Mouse (Mus musculus) heart, postnatal 10 days (tissue): ENCODE measurements around the gene Dpep3. TPM values are rescaled to one million over a fixed set of nuclear protein-coding genes. Genes with fewer than 3 reads are reported as not detected.
"Not testable (repeated sequence)": the region's sequence is repeated elsewhere in the genome, so short reads cannot be mapped to it uniquely, and the experiment has no call there.

Source experiments
- DNase-seq, 2 experiments: peaks; one replicate each; pipeline ENCODE4 v3.0.0; 2021
- intact Hi-C: fragments of 180-260 bp; cut with DNase I; formaldehyde crosslinking; loops from one replicate; pipeline ENCODE4 v1.15.1; 2025
- total RNA-seq, 2 experiments: library from RNA; stranded (reverse); gene quantifications; 2 replicates each; pipeline ENCODE4 v1.2.3; 2021

The Dpep3 gene
- not detected for total RNA-seq

GRCm38 (mm10) chr8:105979325-105979724 is at the start of gene Dpep3:
TSS of gene Dpep3 (minus strand) at chr8:105979429.
- no peak for DNase-seq
- intact Hi-C loops: no loop called here

GRCm38 (mm10) chr8:106022483-106022882 is 43.3 kb upstream of the Dpep3 start:
- DNase-seq: peak; percentile 81 to 89
- intact Hi-C loops: loop anchor here (1.0 kb wide), 3 partner anchors 31 to 306 kb away; partner anchors contain the start of gene Dus2

GRCm38 (mm10) chr8:106018039-106018438 is 38.8 kb upstream of the Dpep3 start:
- no peak for DNase-seq
- intact Hi-C loops: no loop called here

- no peak for DNase-seq
- intact Hi-C loops: no loop called here
Observed at GRCm38 (mm10) chr8:106017130-106017529, 37.9 kb upstream of the Dpep3 start.

GRCm38 (mm10) chr8:106016284-106016683 is 37.1 kb upstream of the Dpep3 start:
- DNase-seq: no peak
- intact Hi-C loops: no loop called here

GRCm38 (mm10) chr8:106012203-106012602 is 33.0 kb upstream of the Dpep3 start:
- intact Hi-C loops: not testable (repeated sequence)

GRCm38 (mm10) chr8:106011643-106011986 is 32.4 kb upstream of the Dpep3 start, which contains the start of gene Ddx28:
TSS of gene Ddx28 (minus strand) at chr8:106011882.
- intact Hi-C loops: loop anchor here (2.0 kb wide), 1 partner anchor 111 kb away; the partner anchor contains the start of gene Pskh1
- no peak for DNase-seq

More at GRCm38 (mm10) chr8:106012203-106012602, 33.0 kb upstream of the Dpep3 start:
- DNase-seq: not testable (repeated sequence)

- intact Hi-C loops: loop anchor here (2.0 kb wide), 1 partner anchor 110 kb away; the partner anchor contains the start of gene Pskh1
- peak; percentile 93 to 95 for DNase-seq
Observed at GRCm38 (mm10) chr8:106010748-106011642, 31.8 kb upstream of the Dpep3 start.

GRCm38 (mm10) chr8:106007891-106008290 is 28.7 kb upstream of the Dpep3 start:
- intact Hi-C loops, DNase-seq: not testable (repeated sequence)

- intact Hi-C loops: no loop called here
- DNase-seq: no peak
Observed at GRCm38 (mm10) chr8:106007135-106007534, 27.9 kb upstream of the Dpep3 start.

GRCm38 (mm10) chr8:106006413-106006812 is 27.2 kb upstream of the Dpep3 start:
- no peak for DNase-seq
- intact Hi-C loops: no loop called here

- intact Hi-C loops: no loop called here
- DNase-seq: no peak
Observed at GRCm38 (mm10) chr8:106005875-106006274, 26.6 kb upstream of the Dpep3 start, which contains the start of gene Dpep2nb. TSS of gene Dpep2nb (minus strand) at chr8:106005975.

- DNase-seq: no peak
- intact Hi-C loops: no loop called here
Observed at GRCm38 (mm10) chr8:106004538-106005207, 25.4 kb upstream of the Dpep3 start.

GRCm38 (mm10) chr8:106001908-106002307 is 22.7 kb upstream of the Dpep3 start:
- intact Hi-C loops: no loop called here
- no peak for DNase-seq

- no peak for DNase-seq
- intact Hi-C loops: no loop called here
Observed at GRCm38 (mm10) chr8:105998971-105999370, 19.7 kb upstream of the Dpep3 start.

- DNase-seq: peak in 1 of 2 experiments; percentile 10
- intact Hi-C loops: no loop called here
Observed at GRCm38 (mm10) chr8:105996359-105996758, 17.1 kb upstream of the Dpep3 start.

- no peak for DNase-seq
- intact Hi-C loops: loop anchor here (5.0 kb wide), 1 partner anchor 124 kb away; no protein-coding TSS in a partner anchor
Observed at GRCm38 (mm10) chr8:105993226-105993625, 14.0 kb upstream of the Dpep3 start.

GRCm38 (mm10) chr8:105992499-105992898 is 13.3 kb upstream of the Dpep3 start:
- peak in 1 of 2 experiments; percentile 20 for DNase-seq
- intact Hi-C loops: loop anchor here (5.0 kb wide), 1 partner anchor 125 kb away; no protein-coding TSS in a partner anchor

GRCm38 (mm10) chr8:105991546-105991945 is 12.3 kb upstream of the Dpep3 start:
- no peak for DNase-seq
- intact Hi-C loops: loop anchor here (1.0 to 5.0 kb wide), 2 partner anchors 31 to 126 kb away; no protein-coding TSS in a partner anchor

GRCm38 (mm10) chr8:105990856-105991387 is 11.7 kb upstream of the Dpep3 start, which contains the start of gene Dus2:
TSS of gene Dus2 (plus strand) at chr8:105991337.
- intact Hi-C loops: loop anchor here (1.0 to 5.0 kb wide), 2 partner anchors 31 to 126 kb away; no protein-coding TSS in a partner anchor
- peak; percentile 86 to 93 for DNase-seq

- no peak for DNase-seq
- intact Hi-C loops: no loop called here
Observed at GRCm38 (mm10) chr8:105988546-105988945, 9.3 kb upstream of the Dpep3 start.
